Mouse (Mus musculus): ENCODE results near the gene 5730522E02Rik. TPM values are rescaled to one million over a fixed set of nuclear protein-coding genes. Genes with fewer than 3 reads are reported as not detected.

Gene 5730522E02Rik
- polyA plus RNA-seq (2017; shearing (Covaris generic)) = not detected

DNA sequence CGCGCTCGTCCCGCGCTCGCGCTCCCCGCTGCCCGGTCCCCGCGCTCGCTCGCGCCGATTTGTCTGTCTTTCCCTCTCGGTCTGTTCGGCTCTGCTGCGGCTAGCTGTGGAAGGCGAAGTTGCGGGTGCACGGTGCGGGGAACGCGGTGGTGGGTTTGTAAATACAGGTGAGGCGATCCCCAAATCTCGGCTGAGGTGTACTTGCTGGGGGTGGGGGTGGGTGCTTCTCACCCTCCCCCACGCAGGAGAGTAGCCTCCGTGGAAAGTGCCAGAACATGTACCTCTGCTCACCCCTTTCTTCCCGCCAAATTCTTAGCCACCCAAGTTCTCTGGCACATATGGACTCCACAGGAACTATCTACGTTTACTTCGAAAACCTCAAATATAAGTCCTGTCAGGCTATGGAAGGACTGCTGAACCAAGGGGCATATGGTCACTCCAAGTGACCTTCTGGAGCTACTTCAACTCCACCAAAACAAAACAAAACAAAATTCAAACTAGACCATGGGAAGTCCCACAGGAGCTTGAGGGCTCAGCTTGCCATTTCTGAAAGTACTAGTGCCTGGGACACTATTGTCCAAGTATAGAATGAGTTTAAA, at the start of gene 5730522E02Rik:
5730522E02Rik (minus strand) TSS at position 182 of the 599 bp plus-strand sequence.

Other genes starting within 250 kb of the 5730522E02Rik start
- gene Fancl, start 175.4 kb upstream of the 5730522E02Rik start, polyA plus RNA-seq (2017; shearing (Covaris generic)) = 21.3 TPM

All from activated CD4-positive, CD25-positive, alpha-beta regulatory T cell, adult 9 weeks (primary cell).